Mouse (Mus musculus): ENCODE data around the gene Gm572.

- no peak for TF ChIP-seq CTCF (IDR thresholded peaks at IDR 0.05; ENCODE audit: control insufficient read depth, insufficient read depth, low read length)
- no peak for TF ChIP-seq POLR2A (IDR thresholded peaks at IDR 0.05; ENCODE audit: borderline replicate concordance, control insufficient read depth, low read depth, low read length)
Measured at GRCm38 (mm10) chr4:148613738-148614137, 29.4 kb upstream of the Gm572 start.
